Mouse (Mus musculus) fat pad, adult 2 months (tissue): ENCODE measurements around the gene Mterf4.

Experiments used
- DNase-seq: peaks from one replicate; pipeline ENCODE4 v3.0.0-alpha.2; 2011; ENCODE audit warnings: low read depth, low spot score; ENCODE audit errors: extremely low read depth

Mterf4 gene

GRCm38 (mm10) chr1:93268246-93268645 lies 37.5 kb downstream of the Mterf4 start:
- DNase-seq: no peak

- no peak for DNase-seq
These were observed 38.5 kb downstream of the Mterf4 start for GRCm38 (mm10) chr1:93267207-93267606.

GRCm38 (mm10) chr1:93257560-93257959 lies 48.2 kb downstream of the Mterf4 start:
- no peak for DNase-seq

- no peak for DNase-seq
These were observed 50.0 kb downstream of the Mterf4 start for GRCm38 (mm10) chr1:93255761-93256160.

- DNase-seq: no peak
These were observed 53.1 kb downstream of the Mterf4 start for GRCm38 (mm10) chr1:93252586-93252985.
